Mouse (Mus musculus) liver, adult 2 months (tissue): ENCODE measurements at regions not wholly inside any gene's neighbourhood (a gene's known extent, or its start where the extent isn't known, plus 50 kb on each side); places are given as distances from the start of the nearest gene placed in this dataset.

ENCODE experiments used
- DNase-seq: peaks from one replicate; pipeline ENCODE4 v3.0.0-alpha.2; 2011; ENCODE audit warnings: low read depth, low spot score; ENCODE audit errors: extremely low read depth
- H3K27ac ChIP-seq: fragments of 200-500 bp; replicated peaks from 2 replicates; pipeline ENCODE4 v1.5.1; 2012; ENCODE audit warnings: low read depth, mild to moderate bottlenecking, control low read depth, inconsistent platforms, low read length; ENCODE audit not compliant: insufficient read depth
- H3K27me3 ChIP-seq: fragments of 200-500 bp; 2 replicates; pipeline ENCODE4 v1.6.1; 2012; ENCODE audit warnings: mild to moderate bottlenecking, moderate library complexity, low read length, inconsistent platforms; ENCODE audit not compliant: control insufficient read depth, insufficient read depth
- H3K36me3 ChIP-seq: fragments of 200-500 bp; 2 replicates; pipeline ENCODE4 v1.6.1; 2012; ENCODE audit warnings: low read length, inconsistent platforms; ENCODE audit not compliant: control insufficient read depth, insufficient read depth
- H3K4me1 ChIP-seq: fragments of 200-500 bp; 2 replicates; pipeline ENCODE4 v1.6.1; 2011; ENCODE audit warnings: low read length; ENCODE audit not compliant: control insufficient read depth, insufficient read depth
- H3K4me3 ChIP-seq: fragments of 200-500 bp; 2 replicates; pipeline ENCODE4 v1.5.1; 2011; ENCODE audit warnings: low read depth, mild to moderate bottlenecking, control low read depth, low read length, moderate library complexity; ENCODE audit not compliant: insufficient read depth
- H3K79me2 ChIP-seq: fragments of 200-500 bp; 2 replicates; pipeline ENCODE4 v1.6.1; 2012; ENCODE audit warnings: inconsistent platforms, mild to moderate bottlenecking, low read length, moderate library complexity; ENCODE audit not compliant: control insufficient read depth, insufficient read depth
- H3K9ac ChIP-seq: fragments of 200-500 bp; 2 replicates; pipeline ENCODE4 v1.6.1; 2012; ENCODE audit warnings: low read depth, mild to moderate bottlenecking, control low read depth, inconsistent platforms, low read length
- CTCF ChIP-seq: fragments of 200-500 bp; IDR thresholded peaks from 2 replicates; pipeline ENCODE4 v1.5.1; 2011; ENCODE audit warnings: low read depth, low read length, control low read depth
- POLR2A ChIP-seq: fragments of 200-500 bp; IDR thresholded peaks from 2 replicates; pipeline ENCODE4 v1.6.1; 2011; ENCODE audit warnings: low read length, control low read depth; ENCODE audit not compliant: insufficient read depth; ENCODE audit errors: extremely low read depth
- WGBS: fragments of 180-500 bp; shearing (Covaris S2); methylation state at CpG from one replicate; pipeline ENCODE4 v1.1.7; 2018; 5-methylcytosine and 5-hydroxymethylcytosine counted together

- H3K27me3 ChIP-seq: no peaks in the 10 kb centered on the region
- H3K79me2 ChIP-seq: no peaks in the 10 kb centered on the region
- no peak overlapping the region for H3K9ac ChIP-seq
- TF ChIP-seq CTCF (no peak), POLR2A (no peak)
- no peak overlapping the region for H3K4me3 ChIP-seq
- DNase-seq: no peak
- WGBS: 88% methylated on average over 6 of the region's 6 CpGs
- H3K27ac ChIP-seq: no peak overlapping the region
- H3K36me3 ChIP-seq: no peaks in the 10 kb centered on the region
- H3K4me1 ChIP-seq: no peaks in the 10 kb centered on the region; the same call in 1 of the 2 replicates
Measured at GRCm38 (mm10) chr10:110654070-110654469, 91.2 kb upstream of the E2f7 start.

DNA sequence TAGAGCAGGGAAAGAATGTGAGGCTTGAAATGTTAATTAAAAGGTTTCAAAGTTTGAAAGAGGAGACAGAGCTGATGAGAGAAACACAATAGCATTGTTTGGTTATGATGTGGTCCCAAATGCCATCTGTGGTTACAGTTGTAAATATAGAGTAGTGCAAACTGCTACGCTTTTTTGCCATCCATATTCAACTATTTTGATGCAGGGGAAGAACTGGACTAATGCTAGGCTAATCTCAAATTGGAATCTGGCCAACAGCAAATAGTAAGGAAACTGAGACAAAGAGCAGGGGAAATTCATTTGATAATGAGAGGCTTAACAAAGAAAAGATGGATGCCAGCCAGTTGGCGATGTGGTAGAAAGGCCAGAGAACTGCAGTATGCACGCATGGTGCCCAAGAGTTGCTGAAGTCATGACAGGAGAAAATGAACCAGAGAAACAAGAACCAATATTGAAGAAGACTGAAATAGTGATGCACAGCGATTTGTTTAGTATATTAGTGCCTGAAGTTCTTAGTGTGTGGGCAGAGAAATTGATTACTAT lies 87.0 kb upstream of the E2f7 start:
- Histone ChIP-seq H3K36me3 (no peaks in the 10 kb centered on the region), H3K9ac (no peak overlapping the region), H3K27ac (no peak overlapping the region), H3K4me1 (no peaks in the 10 kb centered on the region), H3K79me2 (no peaks in the 10 kb centered on the region), H3K4me3 (no peak overlapping the region), H3K27me3 (no peaks in the 10 kb centered on the region)
- TF ChIP-seq POLR2A (no peak), CTCF (no peak)
- WGBS: 77% methylated on average over 4 of the region's 4 CpGs
- DNase-seq: no peak

- peak; percentile 9 for DNase-seq
- H3K9ac ChIP-seq: no peak overlapping the region
- TF ChIP-seq POLR2A (no peak), CTCF (no peak)
- no peaks in the 10 kb centered on the region for H3K4me1 ChIP-seq
- H3K79me2 ChIP-seq: no peaks in the 10 kb centered on the region
- no peaks in the 10 kb centered on the region for H3K36me3 ChIP-seq
- WGBS: 60% methylated on average over 4 of the region's 4 CpGs
- H3K27me3 ChIP-seq: no peaks in the 10 kb centered on the region
- no peak overlapping the region for H3K27ac ChIP-seq
- H3K4me3 ChIP-seq: no peak overlapping the region
Measured at GRCm38 (mm10) chr10:110676503-110676902, 68.7 kb upstream of the E2f7 start.
